In genomic region chr6:4544554-4544953, GRCm38 (mm10) we compare ENCODE assay signal across 8 mouse cellular contexts. TPM values are rescaled to one million over a fixed set of nuclear protein-coding genes. Genes with fewer than 3 reads are reported as not detected.
DNase-seq lines count a peak whose midpoint lies in the region; ATAC-seq and TF ChIP-seq lines count a peak whose summit lies in the region.
"Had no signal": no experiment of that assay in that cellular context is flagged by ENCODE, and none has a peak within 500 bp of the region (broad histone marks: within the 10 kb centered on the region; RNA-seq: fewer than 3 reads in every experiment).

No protein-coding gene starts in this region.

- no peak overlapping the region for H3K9ac ChIP-seq in hindbrain, postnatal 0 days (replicated peaks; ENCODE audit: low read length)

- no peaks in the 10 kb centered on the region for H3K4me1 ChIP-seq in hindbrain, postnatal 0 days (ENCODE audit: insufficient read depth, low read length)

- TF ChIP-seq CTCF in layer of hippocampus, adult 2 months (conservative IDR thresholded peaks at IDR 0.05): peak; percentile 67
- peak; percentile 46 for TF ChIP-seq CTCF in hindbrain, postnatal 0 days (IDR thresholded peaks at IDR 0.05; ENCODE audit: low read depth)

- H3K27me3 ChIP-seq in hindbrain, postnatal 0 days (ENCODE audit: insufficient read depth, low read length): no peaks in the 10 kb centered on the region

- no peak overlapping the region for H3K4me3 ChIP-seq in layer of hippocampus, adult 2 months
- H3K4me3 ChIP-seq in hindbrain, postnatal 0 days (ENCODE audit: low read length): no peak overlapping the region

- no peak overlapping the region for H3K27ac ChIP-seq in layer of hippocampus, adult 2 months
- H3K27ac ChIP-seq in hindbrain, postnatal 0 days: no peak overlapping the region
- H3K27ac ChIP-seq: macrophage had no signal

- WGBS in hindbrain, postnatal 0 days: 50% methylated on average over 6 of the region's 6 CpGs

- H3K9me3 ChIP-seq in hindbrain, postnatal 0 days (ENCODE audit: low read length): no peaks in the 10 kb centered on the region

- no peak for ATAC-seq in hindbrain, postnatal 0 days
- no peak for ATAC-seq in erythroblast, adult 5-6 weeks (replicated peaks; ENCODE audit: low FRiP score, poor library complexity, severe bottlenecking)

- DNase-seq in layer of hippocampus, adult 2 months (ENCODE audit: low spot score in 2 of 2): no peak
- DNase-seq in layer of hippocampus, adult 8-10 months (ENCODE audit: low spot score in 2 of 2): no peak
- DNase-seq in MEL-GATA-1-ER (ENCODE audit: extremely low read depth, low read depth): peak; percentile 39
- DNase-seq in c-Kit-positive CD71-positive TER-119-negative erythroid progenitor cells, embryonic 14.5 days (ENCODE audit: low read depth): peak; percentile 23
- DNase-seq in hindbrain, postnatal 0 days (ENCODE audit: low spot score): peak; percentile 20
- peak; percentile 61 for DNase-seq in lung, postnatal 14 days

- no peaks in the 10 kb centered on the region for H3K36me3 ChIP-seq in hindbrain, postnatal 0 days (ENCODE audit: insufficient read depth, low read length)

- H3K4me2 ChIP-seq in hindbrain, postnatal 0 days (ENCODE audit: low read depth, low read length): no peak overlapping the region

RNA-seq across cellular contexts. Expression of gene Col1a2, which starts 39.9 kb away (rescaled TPM):
- 10 to 100 TPM; 11.0 to 18.3 TPM for total RNA-seq in layer of hippocampus, adult 2 months (2021)
- 10 to 100 TPM; 10.6 to 13.6 (median 12.7) TPM for total RNA-seq in layer of hippocampus, adult 8-10 months (2022)
- 104 and 127 TPM in 2 replicates for total RNA-seq in hindbrain, postnatal 0 days (2014; rRNA removed)
- 66.9 and 83.8 TPM in 2 replicates for polyA plus RNA-seq in hindbrain, postnatal 0 days (2015; fragmentation: Nextera tagmentation; extraction: Ambion mirVana)
- 0.19 and 0.84 TPM in 2 replicates for total RNA-seq in erythroblast, adult 5-6 weeks (2015; ENCODE audit: low replicate concordance)
- 0.51 and 0.70 TPM in 2 replicates for total RNA-seq in erythroblast, adult 5-6 weeks (2017; ENCODE audit: low replicate concordance)

RNA-seq across cellular contexts. Expression of gene Casd1, which starts 56.1 kb away (rescaled TPM):
- total RNA-seq in layer of hippocampus, adult 2 months (2021): 10 to 100 TPM; 48.8 to 49.5 TPM
- 10 to 100 TPM; 45.9 to 51.0 (median 48.0) TPM for total RNA-seq in layer of hippocampus, adult 8-10 months (2022)
- 68.9 and 76.1 TPM in 2 replicates for total RNA-seq in hindbrain, postnatal 0 days (2014; rRNA removed)
- polyA plus RNA-seq in hindbrain, postnatal 0 days (2015; fragmentation: Nextera tagmentation; extraction: Ambion mirVana): 39.1 and 40.2 TPM in 2 replicates
- total RNA-seq in erythroblast, adult 5-6 weeks (2015; ENCODE audit: low replicate concordance): 5.2 and 6.7 TPM in 2 replicates
- total RNA-seq in erythroblast, adult 5-6 weeks (2017; ENCODE audit: low replicate concordance): 10.0 and 17.4 TPM in 2 replicates

Comparison
In these comparisons a context has a peak if more than half of its experiments do, and no peak if none do; other contexts are left out.
1. DNase-seq: peak in MEL-GATA-1-ER (single experiment), c-Kit-positive CD71-positive TER-119-negative erythroid progenitor cells, embryonic 14.5 days (single experiment), hindbrain, postnatal 0 days (single experiment) and lung, postnatal 14 days (single experiment); none in layer of hippocampus, adult 2 months (0 of 2) and layer of hippocampus, adult 8-10 months (0 of 2).
2. RNA of gene Col1a2, which starts 39.9 kb away (total RNA-seq): 104 to 127 TPM in hindbrain, postnatal 0 days, 11.0 to 18.3 TPM in layer of hippocampus, adult 2 months and 10.6 to 13.6 TPM in layer of hippocampus, adult 8-10 months; 0.19 to 0.84 TPM in erythroblast, adult 5-6 weeks; every median in the first group is over 4 times any median in the second.